Mouse (Mus musculus): Measurements from ENCODE around the gene Cd276. TPM values are rescaled to one million over a fixed set of nuclear protein-coding genes. Genes with fewer than 3 reads are reported as not detected.

Cd276 gene
- polyA plus RNA-seq, 1 experiment from 2014 or later = 11.3 TPM

DNA sequence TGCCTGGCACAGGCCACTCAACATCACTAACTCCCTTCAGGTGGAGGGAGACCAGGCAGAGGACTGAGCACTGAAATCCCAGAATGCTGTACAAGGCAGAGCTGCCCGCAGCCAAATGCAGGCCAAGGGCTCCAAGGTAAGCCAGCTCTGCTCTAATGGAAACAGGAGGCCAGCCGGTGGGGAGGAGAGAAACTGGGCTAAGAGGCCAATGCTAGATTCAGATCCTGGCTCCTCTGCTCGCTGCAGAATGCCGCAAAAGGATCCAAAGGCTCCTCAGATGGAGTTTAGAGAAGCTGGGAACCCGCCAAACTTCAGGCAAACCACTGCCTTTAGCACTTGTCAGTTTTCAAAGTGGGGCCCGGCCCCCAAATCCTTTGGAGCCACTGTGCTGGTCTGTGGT, 21.9 kb downstream of the Cd276 start:
- WGBS = 92% methylated on average over 6 of the region's 6 CpGs
- Histone ChIP-seq H3K27ac (replicated peaks) (no peak overlapping the region), H3K27me3 (ENCODE audit: control insufficient read depth, insufficient read depth, low read length) (no peaks in the 10 kb centered on the region), H3K4me1 (replicated peaks; ENCODE audit: control insufficient read depth, insufficient read depth) (no peaks in the 10 kb centered on the region), H3K9me3 (ENCODE audit: control insufficient read depth, low read length) (no peaks in the 10 kb centered on the region), H3K4me2 (replicated peaks; ENCODE audit: low read depth) (no peak overlapping the region), H3K4me3 (ENCODE audit: low read depth, low read length) (no peak overlapping the region), H3K9ac (ENCODE audit: low read length) (no peak overlapping the region), H3K36me3 (ENCODE audit: control insufficient read depth, insufficient read depth, low read length) (peaks cover 10% of the 10 kb centered on the region; the same call in 1 of the 2 replicates)
- DNase-seq (ENCODE audit: low spot score) = no peak
- no peak for ATAC-seq (ENCODE audit: low FRiP score, low TSS enrichment)
- TF ChIP-seq CTCF (IDR thresholded peaks at IDR 0.05; ENCODE audit: low read depth) (no peak), EP300 (optimal IDR thresholded peaks at IDR 0.05) (no peak)

DNA sequence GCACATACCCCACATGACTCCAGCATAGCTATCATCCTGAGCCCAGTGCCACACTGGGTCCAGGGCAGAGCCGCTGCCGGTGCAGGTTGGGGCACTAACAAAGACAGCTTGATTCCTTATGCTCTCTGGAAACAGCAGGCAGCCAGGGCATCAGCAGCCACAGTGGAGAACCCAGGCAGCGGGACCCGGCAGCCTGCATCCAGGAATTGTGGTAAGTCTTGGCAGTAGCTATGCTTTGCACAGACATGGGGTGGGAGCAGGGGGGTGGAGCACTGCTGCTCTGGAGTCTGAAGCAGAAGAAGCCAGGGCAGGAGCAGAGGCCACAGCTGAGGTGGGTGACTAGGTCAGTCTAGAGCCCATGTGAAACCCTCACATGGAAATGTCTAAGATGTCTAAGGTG, 23.0 kb downstream of the Cd276 start:
- Histone ChIP-seq H3K36me3 (ENCODE audit: control insufficient read depth, insufficient read depth, low read length) (peaks cover 8% of the 10 kb centered on the region; the same call in 1 of the 2 replicates), H3K9ac (ENCODE audit: low read length) (no peak overlapping the region), H3K4me2 (replicated peaks; ENCODE audit: low read depth) (no peak overlapping the region), H3K9me3 (ENCODE audit: control insufficient read depth, low read length) (no peaks in the 10 kb centered on the region), H3K27me3 (ENCODE audit: control insufficient read depth, insufficient read depth, low read length) (no peaks in the 10 kb centered on the region), H3K27ac (replicated peaks) (no peak overlapping the region), H3K4me3 (ENCODE audit: low read depth, low read length) (no peak overlapping the region), H3K4me1 (replicated peaks; ENCODE audit: control insufficient read depth, insufficient read depth) (no peaks in the 10 kb centered on the region)
- TF ChIP-seq CTCF (IDR thresholded peaks at IDR 0.05; ENCODE audit: low read depth) = no peak
- no peak for TF ChIP-seq EP300 (optimal IDR thresholded peaks at IDR 0.05)
- ATAC-seq (ENCODE audit: low FRiP score, low TSS enrichment) (no peak), DNase-seq (ENCODE audit: low spot score) (no peak)
- WGBS = 89% methylated on average over 4 of the region's 4 CpGs

DNA sequence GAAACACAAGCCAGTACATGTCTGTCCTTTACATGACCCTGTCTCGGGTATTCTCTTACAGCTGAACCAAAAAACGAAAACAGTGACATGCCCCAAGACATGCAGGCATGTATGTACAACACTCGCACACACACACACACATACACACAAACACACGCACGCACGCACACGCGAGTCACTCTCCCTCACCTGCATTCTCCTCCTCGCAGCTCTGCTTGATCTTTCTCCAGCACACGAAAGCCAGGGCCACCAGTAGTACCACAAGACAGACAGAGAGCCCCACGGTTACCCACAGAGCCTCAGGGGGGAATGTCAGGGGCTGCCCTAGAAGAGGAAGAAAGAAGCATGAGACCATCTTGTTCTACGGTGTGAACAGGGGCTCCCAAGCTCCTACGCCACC, 24.8 kb downstream of the Cd276 start:
- Histone ChIP-seq H3K4me1 (replicated peaks; ENCODE audit: control insufficient read depth, insufficient read depth) (no peaks in the 10 kb centered on the region), H3K27ac (replicated peaks) (no peak overlapping the region), H3K36me3 (ENCODE audit: control insufficient read depth, insufficient read depth, low read length) (0 out of 2 replicates have a peak, but pooled peaks cover 3% of the 10 kb centered on the region), H3K4me2 (replicated peaks; ENCODE audit: low read depth) (no peak overlapping the region), H3K9ac (ENCODE audit: low read length) (no peak overlapping the region), H3K27me3 (ENCODE audit: control insufficient read depth, insufficient read depth, low read length) (no peaks in the 10 kb centered on the region), H3K9me3 (ENCODE audit: control insufficient read depth, low read length) (no peaks in the 10 kb centered on the region), H3K4me3 (ENCODE audit: low read depth, low read length) (no peak overlapping the region)
- DNase-seq (ENCODE audit: low spot score) (no peak), ATAC-seq (ENCODE audit: low FRiP score, low TSS enrichment) (no peak)
- 79% methylated on average over 13 of the region's 13 CpGs for WGBS
- TF ChIP-seq EP300 (optimal IDR thresholded peaks at IDR 0.05) (no peak), CTCF (IDR thresholded peaks at IDR 0.05; ENCODE audit: low read depth) (no peak)

DNA sequence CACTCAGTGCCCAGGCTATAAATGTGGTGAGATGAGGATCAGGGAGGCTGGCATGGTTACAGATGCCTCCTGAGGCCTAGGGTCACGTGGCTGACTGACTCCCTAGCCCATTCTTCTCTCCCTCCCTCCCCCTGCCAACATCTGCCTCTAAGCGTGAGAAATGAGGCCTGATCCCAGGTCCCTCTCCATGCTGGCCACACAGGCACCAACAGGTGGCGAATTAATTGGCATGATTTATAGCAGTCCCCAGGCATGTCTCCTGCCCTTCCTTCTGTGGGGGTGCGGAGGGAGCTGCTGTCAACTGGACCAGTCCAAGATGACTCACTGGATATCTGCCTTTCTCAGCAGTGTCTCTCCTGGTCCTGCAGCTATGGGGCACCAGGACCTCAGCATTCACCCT, 27.4 kb downstream of the Cd276 start:
- Histone ChIP-seq H3K4me1 (replicated peaks; ENCODE audit: control insufficient read depth, insufficient read depth) (no peaks in the 10 kb centered on the region), H3K9me3 (ENCODE audit: control insufficient read depth, low read length) (no peaks in the 10 kb centered on the region), H3K36me3 (ENCODE audit: control insufficient read depth, insufficient read depth, low read length) (0 out of 2 replicates have a peak, but pooled peaks cover 3% of the 10 kb centered on the region), H3K27me3 (ENCODE audit: control insufficient read depth, insufficient read depth, low read length) (no peaks in the 10 kb centered on the region), H3K4me2 (replicated peaks; ENCODE audit: low read depth) (no peak overlapping the region), H3K4me3 (ENCODE audit: low read depth, low read length) (no peak overlapping the region), H3K9ac (ENCODE audit: low read length) (no peak overlapping the region), H3K27ac (replicated peaks) (no peak overlapping the region)
- ATAC-seq (ENCODE audit: low FRiP score, low TSS enrichment) (no peak), DNase-seq (ENCODE audit: low spot score) (no peak)
- 69% methylated on average over 4 of the region's 4 CpGs for WGBS
- TF ChIP-seq CTCF (IDR thresholded peaks at IDR 0.05; ENCODE audit: low read depth) (no peak), EP300 (optimal IDR thresholded peaks at IDR 0.05) (no peak)

DNA sequence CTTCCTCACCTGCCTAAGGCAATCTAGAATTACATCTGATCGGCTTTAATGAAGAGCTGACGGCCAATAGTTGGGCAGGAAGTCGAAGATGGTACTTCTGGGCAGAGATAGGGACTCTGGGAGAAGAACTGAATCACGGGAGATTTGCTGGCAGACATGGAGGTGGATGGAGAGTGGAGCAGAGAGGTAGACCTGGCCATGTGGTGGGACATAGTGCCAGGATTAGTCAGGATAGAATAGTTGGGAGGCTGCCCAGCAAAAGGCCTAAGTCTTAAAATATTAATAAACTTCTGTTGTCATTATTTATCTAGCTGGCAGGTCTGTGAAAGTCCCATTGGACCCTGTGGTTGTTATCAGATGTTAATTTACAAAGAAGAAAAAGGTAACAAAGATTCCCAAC, 30.1 kb downstream of the Cd276 start:
- H3K27ac ChIP-seq (replicated peaks) = no peak overlapping the region
- WGBS = 84% methylated on average over 4 of the region's 4 CpGs

DNA sequence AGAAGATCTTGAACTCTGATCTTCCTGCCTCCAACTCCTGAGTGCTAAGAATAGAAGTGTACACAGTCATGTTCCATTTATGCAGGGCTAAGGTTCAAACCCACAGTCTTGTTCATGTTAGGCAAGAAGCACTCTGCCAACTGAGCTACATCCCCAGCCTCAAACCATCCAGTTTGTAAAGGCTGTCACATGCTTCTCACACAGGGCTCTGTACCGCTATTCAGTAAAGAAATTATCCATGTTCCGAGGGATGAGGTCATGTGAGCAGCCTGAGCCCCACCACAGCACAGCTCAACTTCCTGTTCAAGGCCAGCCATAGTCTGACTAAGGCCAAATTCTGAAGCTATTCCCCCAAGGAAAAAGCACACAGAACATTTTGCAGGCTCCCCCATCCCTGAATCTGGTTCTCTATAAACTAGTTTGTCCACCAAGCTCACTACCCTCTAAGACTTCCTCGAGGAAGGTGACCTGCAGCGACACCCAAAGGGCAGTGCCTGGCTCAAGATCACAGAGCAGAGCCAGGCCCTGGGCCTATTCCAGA, 33.3 kb downstream of the Cd276 start:
- ATAC-seq (ENCODE audit: low FRiP score, low TSS enrichment) = no peak; the same call in 1 of the 2 replicates
- no peaks in the 10 kb centered on the region for H3K4me1 ChIP-seq (replicated peaks; ENCODE audit: control insufficient read depth, insufficient read depth)
- no peak overlapping the region for H3K4me3 ChIP-seq (ENCODE audit: low read depth, low read length)
- DNase-seq (ENCODE audit: low spot score) = no peak
- WGBS = 42% methylated on average over 4 of the region's 4 CpGs
- no peaks in the 10 kb centered on the region for H3K27me3 ChIP-seq (ENCODE audit: control insufficient read depth, insufficient read depth, low read length)
- no peak overlapping the region for H3K4me2 ChIP-seq (replicated peaks; ENCODE audit: low read depth)
- no peak overlapping the region for H3K9ac ChIP-seq (ENCODE audit: low read length)
- no peaks in the 10 kb centered on the region for H3K9me3 ChIP-seq (ENCODE audit: control insufficient read depth, low read length)
- H3K36me3 ChIP-seq (ENCODE audit: control insufficient read depth, insufficient read depth, low read length) = no peaks in the 10 kb centered on the region
- no peak overlapping the region for H3K27ac ChIP-seq (replicated peaks)
- no peak for TF ChIP-seq CTCF (IDR thresholded peaks at IDR 0.05; ENCODE audit: low read depth)
- no peak for TF ChIP-seq EP300 (optimal IDR thresholded peaks at IDR 0.05)

More for the DNA sequence above, 30.1 kb downstream of the Cd276 start:
- H3K4me3 ChIP-seq (ENCODE audit: low read depth, low read length) = no peak overlapping the region
- H3K4me1 ChIP-seq (replicated peaks; ENCODE audit: control insufficient read depth, insufficient read depth) = no peaks in the 10 kb centered on the region
- H3K36me3 ChIP-seq (ENCODE audit: control insufficient read depth, insufficient read depth, low read length) = no peaks in the 10 kb centered on the region
- no peaks in the 10 kb centered on the region for H3K27me3 ChIP-seq (ENCODE audit: control insufficient read depth, insufficient read depth, low read length)
- no peak overlapping the region for H3K9ac ChIP-seq (ENCODE audit: low read length)
- no peak overlapping the region for H3K4me2 ChIP-seq (replicated peaks; ENCODE audit: low read depth)
- DNase-seq (ENCODE audit: low spot score) = no peak
- ATAC-seq (ENCODE audit: low FRiP score, low TSS enrichment) = no peak
- no peaks in the 10 kb centered on the region for H3K9me3 ChIP-seq (ENCODE audit: control insufficient read depth, low read length)
- TF ChIP-seq EP300 (optimal IDR thresholded peaks at IDR 0.05) = no peak
- TF ChIP-seq CTCF (IDR thresholded peaks at IDR 0.05; ENCODE audit: low read depth) = no peak

Data from stomach, postnatal 0 days (tissue).